Mouse (Mus musculus) embryonic fibroblast, embryonic 13.5 days (primary cell): ENCODE data around the gene 4921530L21Rik.

ENCODE experiments used
- CTCF ChIP-seq: IDR thresholded peaks from 2 replicates; pipeline ENCODE4 v1.5.1; 2011; ENCODE audit warnings: mild to moderate bottlenecking, control low read depth, low read length, moderate library complexity, borderline replicate concordance; ENCODE audit not compliant: insufficient read depth
- POLR2A ChIP-seq: IDR thresholded peaks from 2 replicates; pipeline ENCODE4 v1.6.1; 2011; ENCODE audit warnings: low read depth, mild to moderate bottlenecking, control low read depth, low read length, moderate library complexity

GRCm38 (mm10) chr14:95899458-95899857, 18.4 kb downstream of the 4921530L21Rik start:
- TF ChIP-seq POLR2A: no peak
- TF ChIP-seq CTCF: no peak
